Mouse (Mus musculus): ENCODE data around the gene Hivep1. TPM values are rescaled to one million over a fixed set of nuclear protein-coding genes. Genes with fewer than 3 reads are reported as not detected.

Hivep1 gene
- total and polyA plus RNA-seq, 3 experiments = 2.2 to 15.9 TPM; not detected in 1

GRCm38 (mm10) chr13:42089025-42089424 is 37.2 kb downstream of the Hivep1 start:
- no peak overlapping the region for H3K4me3 ChIP-seq (ENCODE audit: control insufficient read depth in 1 of 2, insufficient read depth in 1 of 2, low read depth in 2 of 2, low read length in 2 of 2)
- TF ChIP-seq GABPA (IDR thresholded peaks at IDR 0.05; ENCODE audit: low read depth, low read length) = no peak
- TF ChIP-seq MAZ (IDR thresholded peaks at IDR 0.05; ENCODE audit: low read depth, low read length) = no peak
- no peak for TF ChIP-seq ELF1 (IDR thresholded peaks at IDR 0.05; ENCODE audit: low read depth, low read length)
- TF ChIP-seq MEF2A (IDR thresholded peaks at IDR 0.05; ENCODE audit: extremely low read depth, insufficient replicate concordance, low read depth, low read length, poor library complexity, severe bottlenecking) = no peak
- no peak for TF ChIP-seq BHLHE40 (IDR thresholded peaks at IDR 0.05; ENCODE audit: borderline replicate concordance, low read depth, low read length)
- TF ChIP-seq CTCF (IDR thresholded peaks at IDR 0.05 in 2 of 3, conservative IDR thresholded peaks at IDR 0.05 in 1 of 3; ENCODE audit: control insufficient read depth in 1 of 3, insufficient read depth in 1 of 3, low read depth in 2 of 3, low read length in 3 of 3, poor library complexity in 1 of 3, severe bottlenecking in 1 of 3) = no peak
- no peak for TF ChIP-seq POLR2AphosphoS5 (IDR thresholded peaks at IDR 0.05; ENCODE audit: borderline replicate concordance, low read depth, low read length)
- TF ChIP-seq NELFE (IDR thresholded peaks at IDR 0.05; ENCODE audit: low read depth, low read length) = no peak
- TF ChIP-seq RAD21 (IDR thresholded peaks at IDR 0.05; ENCODE audit: low read depth, low read length) = no peak
- no peak for TF ChIP-seq CHD1 (IDR thresholded peaks at IDR 0.05; ENCODE audit: low read depth, low read length)
- TF ChIP-seq MYC (IDR thresholded peaks at IDR 0.05; ENCODE audit: low read depth, low read length) = no peak
- TF ChIP-seq SMC3 (IDR thresholded peaks at IDR 0.05; ENCODE audit: low read depth, low read length) = no peak
- no peak for TF ChIP-seq TAL1 (IDR thresholded peaks at IDR 0.05; ENCODE audit: low read length)
- H3K27ac ChIP-seq (ENCODE audit: control insufficient read depth, low read depth, low read length) = no peak overlapping the region
- H3K79me2 ChIP-seq (ENCODE audit: control insufficient read depth, insufficient read depth, low read length, poor library complexity) = no peaks in the 10 kb centered on the region; the same call in none of the 2 replicates
- H3K36me3 ChIP-seq (ENCODE audit: control insufficient read depth in 1 of 2, insufficient read depth in 2 of 2, low read length in 2 of 2) = peaks cover 0 to 8% of the 10 kb centered on the region in 2 experiments; a peak in 2 of 4 replicates
- no peaks in the 10 kb centered on the region for H3K27me3 ChIP-seq (ENCODE audit: control insufficient read depth in 1 of 2, insufficient read depth in 2 of 2, low read length in 2 of 2)
- H3K4me1 ChIP-seq (ENCODE audit: control insufficient read depth in 1 of 2, insufficient read depth in 2 of 2, low read length in 2 of 2) = peaks cover 6 to 9% of the 10 kb centered on the region in 2 experiments; a peak in 3 of 4 replicates
- H3K9me3 ChIP-seq (replicated peaks; ENCODE audit: insufficient read depth, low read length) = no peaks in the 10 kb centered on the region
- no peak for DNase-seq (ENCODE audit: low read depth, low spot score)
- H3K9ac ChIP-seq (ENCODE audit: control insufficient read depth, low read depth, low read length, poor library complexity, severe bottlenecking) = no peak overlapping the region

GRCm38 (mm10) chr13:42090751-42091150 is 38.9 kb downstream of the Hivep1 start:
- Histone ChIP-seq H3K9me3 (replicated peaks; ENCODE audit: insufficient read depth, low read length) (no peaks in the 10 kb centered on the region), H3K79me2 (ENCODE audit: control insufficient read depth, insufficient read depth, low read length, poor library complexity) (peaks cover 2% of the 10 kb centered on the region), H3K4me3 (ENCODE audit: control insufficient read depth in 1 of 2, insufficient read depth in 1 of 2, low read depth in 2 of 2, low read length in 2 of 2) (no peak overlapping the region), H3K4me1 (ENCODE audit: control insufficient read depth in 1 of 2, insufficient read depth in 2 of 2, low read length in 2 of 2) (peaks cover 12 to 16% of the 10 kb centered on the region in 2 experiments), H3K9ac (ENCODE audit: control insufficient read depth, low read depth, low read length, poor library complexity, severe bottlenecking) (no peak overlapping the region), H3K27me3 (ENCODE audit: control insufficient read depth in 1 of 2, insufficient read depth in 2 of 2, low read length in 2 of 2) (no peaks in the 10 kb centered on the region), H3K36me3 (ENCODE audit: control insufficient read depth in 1 of 2, insufficient read depth in 2 of 2, low read length in 2 of 2) (peaks cover 0 to 14% of the 10 kb centered on the region in 2 experiments; a peak in 2 of 4 replicates), H3K27ac (ENCODE audit: control insufficient read depth, low read depth, low read length) (no peak overlapping the region)
- TF ChIP-seq MAFK (IDR thresholded peaks at IDR 0.05; ENCODE audit: borderline replicate concordance, low read depth, low read length) (no peak), KAT2A (conservative IDR thresholded peaks at IDR 0.05; ENCODE audit: low read depth, low read length) (no peak), USF1 (IDR thresholded peaks at IDR 0.05; ENCODE audit: low read depth, low read length) (no peak), SIN3A (IDR thresholded peaks at IDR 0.05; ENCODE audit: low read length) (no peak), POLR2A (IDR thresholded peaks at IDR 0.05; ENCODE audit: control insufficient read depth in 1 of 2, insufficient read depth in 1 of 2, low read depth in 1 of 2, low read length in 2 of 2, poor library complexity in 1 of 2) (no peak), ELF1 (IDR thresholded peaks at IDR 0.05; ENCODE audit: low read depth, low read length) (no peak), ETS1 (IDR thresholded peaks at IDR 0.05; ENCODE audit: low read depth, low read length) (no peak), USF2 (IDR thresholded peaks at IDR 0.05; ENCODE audit: borderline replicate concordance in 1 of 2, insufficient read depth in 1 of 2, low read depth in 1 of 2, low read length in 2 of 2) (no peak), RAD21 (IDR thresholded peaks at IDR 0.05; ENCODE audit: low read depth, low read length) (no peak), RCOR1 (IDR thresholded peaks at IDR 0.05; ENCODE audit: low read depth, low read length) (no peak), CHD2 (IDR thresholded peaks at IDR 0.05; ENCODE audit: low read length) (no peak), MYC (IDR thresholded peaks at IDR 0.05; ENCODE audit: low read depth, low read length) (no peak), TCF12 (IDR thresholded peaks at IDR 0.05; ENCODE audit: low read depth, low read length) (no peak), MYB (IDR thresholded peaks at IDR 0.05; ENCODE audit: low read depth, low read length) (no peak), EP300 (IDR thresholded peaks at IDR 0.05; ENCODE audit: low read depth in 1 of 2, low read length in 2 of 2) (no peak)
- no peak for DNase-seq (ENCODE audit: low read depth, low spot score)
